Mouse (Mus musculus): ENCODE results near the gene Gm28047. TPM values are rescaled to one million over a fixed set of nuclear protein-coding genes. Genes with fewer than 3 reads are reported as not detected.

Gm28047 gene
- polyA plus RNA-seq, 1 experiment = not detected

DNA sequence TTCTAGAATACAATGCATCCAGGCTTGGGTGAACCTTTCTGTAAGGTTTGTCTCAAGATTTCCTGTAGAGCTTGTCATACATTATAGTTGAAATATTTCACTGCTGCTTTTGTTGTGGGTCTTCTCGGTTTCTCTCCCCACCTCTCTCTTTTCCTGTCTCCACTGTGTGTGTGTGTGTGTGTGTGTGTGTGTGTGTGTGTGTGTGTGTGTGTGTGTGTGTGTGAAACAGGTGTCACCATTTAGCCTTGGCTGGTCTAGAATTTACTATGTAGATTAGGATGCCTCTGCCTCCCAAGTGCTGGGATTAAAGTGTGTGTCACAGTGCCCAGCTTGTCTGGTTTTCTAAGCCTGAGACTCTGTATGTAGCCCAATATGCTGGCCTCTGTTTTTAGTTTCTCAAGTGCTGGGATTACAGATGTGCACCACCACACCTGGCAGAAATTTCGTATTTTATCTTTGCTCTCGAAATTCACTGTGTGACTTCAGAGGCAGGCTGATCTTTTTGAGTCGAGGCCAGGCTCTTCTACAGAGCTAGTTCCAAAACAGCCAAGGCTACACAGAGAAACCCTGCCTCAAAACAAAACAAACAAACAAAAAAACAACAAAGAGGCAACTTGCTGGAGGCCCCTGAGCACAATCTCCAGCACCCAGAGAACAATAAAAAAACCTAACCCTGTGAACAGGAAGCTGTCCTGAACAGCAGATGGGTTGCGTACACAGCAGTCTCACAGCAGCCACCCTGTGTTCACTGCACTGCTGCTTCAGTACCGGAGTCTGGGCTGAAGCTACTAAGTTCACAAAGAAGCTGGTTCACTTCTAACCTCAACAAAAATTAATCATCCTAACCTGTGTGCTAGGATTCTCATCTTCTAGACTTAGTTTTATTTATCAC, 98.5 kb downstream of the Gm28047 start:
- no peak for TF ChIP-seq POLR2A (IDR thresholded peaks at IDR 0.05; ENCODE audit: insufficient read depth, low read depth, low read length)
- no peak for TF ChIP-seq CTCF (IDR thresholded peaks at IDR 0.05; ENCODE audit: insufficient read depth, low read depth, low read length)
- Histone ChIP-seq H3K4me3 (ENCODE audit: insufficient read depth, low read depth, low read length) (no peak overlapping the region), H3K4me1 (ENCODE audit: control insufficient read depth, insufficient read depth, low read length) (no peaks in the 10 kb centered on the region), H3K27ac (ENCODE audit: insufficient read depth, low read depth, low read length) (no peak overlapping the region)
- 82% methylated on average over 6 of the region's 6 CpGs for WGBS

GRCm38 (mm10) chr15:102524892-102525485, 99.9 kb downstream of the Gm28047 start, which contains the start of gene Npff:
Gene Npff, minus strand, starts transcription at chr15:102524942.
- H3K27ac ChIP-seq (ENCODE audit: insufficient read depth, low read depth, low read length) = no peak within 1 kb of the TSS
- 0 out of 2 replicates have a peak, but pooled peaks cover 6% of the 10 kb centered on the region for H3K4me1 ChIP-seq (ENCODE audit: control insufficient read depth, insufficient read depth, low read length)
- H3K4me3 ChIP-seq (ENCODE audit: insufficient read depth, low read depth, low read length) = no peak within 1 kb of the TSS
- WGBS = 6% methylated on average over 3 of the region's 3 CpGs
- no peak for TF ChIP-seq POLR2A (IDR thresholded peaks at IDR 0.05; ENCODE audit: insufficient read depth, low read depth, low read length)
- TF ChIP-seq CTCF (IDR thresholded peaks at IDR 0.05; ENCODE audit: insufficient read depth, low read depth, low read length) = peak; percentile 59

DNA sequence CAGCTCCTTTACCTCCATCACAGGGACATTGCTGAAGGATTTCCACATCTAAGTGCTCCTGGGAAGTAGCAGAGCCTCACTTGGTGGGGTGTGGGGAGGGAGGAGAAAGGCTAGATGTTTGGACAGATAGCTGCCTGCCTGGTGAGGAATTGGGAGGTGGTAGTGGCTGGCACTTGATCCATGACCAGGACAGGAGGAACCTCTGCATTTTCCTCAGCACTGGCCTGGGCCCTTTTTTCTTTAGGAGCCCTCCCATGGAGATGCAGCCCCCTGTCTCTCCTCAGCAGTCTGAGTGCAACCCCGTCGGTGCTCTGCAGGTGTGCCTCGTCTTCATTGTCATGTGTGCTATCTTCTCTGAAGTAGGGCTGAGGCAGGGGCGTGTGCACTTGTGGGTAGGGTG, 103.4 kb downstream of the Gm28047 start:
- Histone ChIP-seq H3K4me3 (ENCODE audit: insufficient read depth, low read depth, low read length) (no peak overlapping the region), H3K27ac (ENCODE audit: insufficient read depth, low read depth, low read length) (no peak overlapping the region), H3K4me1 (ENCODE audit: control insufficient read depth, insufficient read depth, low read length) (peaks cover 10% of the 10 kb centered on the region)
- TF ChIP-seq POLR2A (IDR thresholded peaks at IDR 0.05; ENCODE audit: insufficient read depth, low read depth, low read length) = no peak
- TF ChIP-seq CTCF (IDR thresholded peaks at IDR 0.05; ENCODE audit: insufficient read depth, low read depth, low read length) = no peak
- WGBS = 85% methylated on average over 4 of the region's 4 CpGs

GRCm38 (mm10) chr15:102520416-102520815, 104.5 kb downstream of the Gm28047 start:
- H3K4me3 ChIP-seq (ENCODE audit: insufficient read depth, low read depth, low read length) = no peak overlapping the region
- WGBS = 79% methylated on average over 4 of the region's 4 CpGs
- H3K4me1 ChIP-seq (ENCODE audit: control insufficient read depth, insufficient read depth, low read length) = peaks cover 17% of the 10 kb centered on the region
- TF ChIP-seq POLR2A (IDR thresholded peaks at IDR 0.05; ENCODE audit: insufficient read depth, low read depth, low read length) (no peak), CTCF (IDR thresholded peaks at IDR 0.05; ENCODE audit: insufficient read depth, low read depth, low read length) (no peak)
- no peak overlapping the region for H3K27ac ChIP-seq (ENCODE audit: insufficient read depth, low read depth, low read length)

- 34% methylated on average over 17 of the region's 17 CpGs for WGBS
These were observed 105.4 kb downstream of the Gm28047 start for GRCm38 (mm10) chr15:102519211-102520141.

DNA sequence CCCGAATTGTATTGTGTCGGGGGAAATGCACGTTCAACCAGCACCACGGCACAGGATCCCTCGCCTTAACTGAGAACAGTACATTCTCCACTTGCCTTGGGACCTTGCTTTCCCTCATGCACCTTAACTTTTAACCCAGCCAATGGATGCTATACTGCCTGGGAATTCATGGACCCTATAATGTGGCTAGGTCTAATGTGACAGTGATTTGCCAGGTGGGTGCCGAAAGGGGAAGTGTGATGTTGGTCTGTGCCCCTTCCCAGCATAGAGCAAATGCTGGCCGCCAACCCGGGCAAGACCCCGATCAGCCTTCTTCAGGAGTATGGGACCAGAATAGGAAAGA, 106.0 kb downstream of the Gm28047 start:
- 6% methylated on average over 9 of the region's 9 CpGs for WGBS
- Histone ChIP-seq H3K4me1 (ENCODE audit: control insufficient read depth, insufficient read depth, low read length) (peaks cover 17% of the 10 kb centered on the region), H3K27ac (ENCODE audit: insufficient read depth, low read depth, low read length) (peak overlapping the region; percentile 100), H3K4me3 (ENCODE audit: insufficient read depth, low read depth, low read length) (peak overlapping the region; percentile 89)
- TF ChIP-seq POLR2A (IDR thresholded peaks at IDR 0.05; ENCODE audit: insufficient read depth, low read depth, low read length) = no peak; the same call in 1 of the 2 replicates
- TF ChIP-seq CTCF (IDR thresholded peaks at IDR 0.05; ENCODE audit: insufficient read depth, low read depth, low read length) = no peak

More at GRCm38 (mm10) chr15:102519211-102520141, 105.4 kb downstream of the Gm28047 start:
- Histone ChIP-seq H3K27ac (ENCODE audit: insufficient read depth, low read depth, low read length) (no peak overlapping the region), H3K4me3 (ENCODE audit: insufficient read depth, low read depth, low read length) (peak overlapping the region; percentile 89), H3K4me1 (ENCODE audit: control insufficient read depth, insufficient read depth, low read length) (peaks cover 17% of the 10 kb centered on the region)
- TF ChIP-seq POLR2A (IDR thresholded peaks at IDR 0.05; ENCODE audit: insufficient read depth, low read depth, low read length) (no peak), CTCF (IDR thresholded peaks at IDR 0.05; ENCODE audit: insufficient read depth, low read depth, low read length) (no peak)

DNA sequence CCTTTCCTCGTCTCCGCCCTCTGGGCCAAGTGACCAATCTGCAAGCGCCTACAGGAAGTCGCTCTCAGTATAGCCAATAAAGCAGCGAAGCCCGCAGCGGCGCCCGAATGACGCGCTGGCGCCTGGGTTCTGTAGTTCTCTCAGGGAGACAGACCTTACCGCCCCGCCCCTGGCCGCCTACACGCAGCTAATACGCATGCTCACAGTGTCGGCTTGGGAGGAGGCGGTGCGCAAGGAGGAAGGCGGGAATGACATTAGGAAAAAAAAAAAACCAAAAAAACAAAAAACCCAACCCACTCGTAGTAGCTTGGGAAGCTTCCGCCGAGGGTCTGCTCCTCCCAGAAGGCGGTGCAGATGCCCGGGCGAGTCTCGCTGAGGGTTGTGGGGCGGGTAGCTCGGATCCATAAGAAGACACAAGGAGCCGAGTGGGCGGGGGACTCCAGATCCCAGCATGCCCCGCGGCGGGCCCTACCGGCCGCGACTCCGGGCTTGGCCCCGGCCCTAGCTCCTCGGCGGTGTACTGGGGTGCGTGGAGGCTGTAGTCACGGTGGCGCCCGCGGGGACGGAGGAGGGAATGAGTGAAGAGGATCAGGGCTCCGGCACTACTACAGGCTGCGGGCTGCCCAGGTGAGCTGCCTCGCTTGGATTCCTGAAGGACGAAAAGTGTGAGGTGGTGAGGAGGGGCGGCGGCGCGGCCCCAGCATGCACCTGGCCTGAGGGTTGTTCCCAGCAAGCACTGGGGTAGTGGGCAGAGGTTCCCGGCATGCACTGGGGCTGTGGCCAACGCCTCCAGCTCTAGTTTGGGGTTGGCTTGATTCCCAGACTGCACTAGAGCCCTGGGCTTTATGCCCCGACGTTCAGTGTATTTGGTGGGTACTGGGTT, 106.7 kb downstream of the Gm28047 start, which contains the start of gene Tarbp2:
TSS of gene Tarbp2 (plus strand) at position 217 of the 883 bp plus-strand sequence.
- peaks cover 17% of the 10 kb centered on the region for H3K4me1 ChIP-seq (ENCODE audit: control insufficient read depth, insufficient read depth, low read length)
- peak within 1 kb of the TSS; percentile 89 for H3K4me3 ChIP-seq (ENCODE audit: insufficient read depth, low read depth, low read length)
- TF ChIP-seq CTCF (IDR thresholded peaks at IDR 0.05; ENCODE audit: insufficient read depth, low read depth, low read length) = no peak
- TF ChIP-seq POLR2A (IDR thresholded peaks at IDR 0.05; ENCODE audit: insufficient read depth, low read depth, low read length) = peak; percentile 53; the same call in 1 of the 2 replicates
- under 1% methylated on average over 60 of the region's 60 CpGs for WGBS
- peak within 1 kb of the TSS; percentile 100 for H3K27ac ChIP-seq (ENCODE audit: insufficient read depth, low read depth, low read length)

DNA sequence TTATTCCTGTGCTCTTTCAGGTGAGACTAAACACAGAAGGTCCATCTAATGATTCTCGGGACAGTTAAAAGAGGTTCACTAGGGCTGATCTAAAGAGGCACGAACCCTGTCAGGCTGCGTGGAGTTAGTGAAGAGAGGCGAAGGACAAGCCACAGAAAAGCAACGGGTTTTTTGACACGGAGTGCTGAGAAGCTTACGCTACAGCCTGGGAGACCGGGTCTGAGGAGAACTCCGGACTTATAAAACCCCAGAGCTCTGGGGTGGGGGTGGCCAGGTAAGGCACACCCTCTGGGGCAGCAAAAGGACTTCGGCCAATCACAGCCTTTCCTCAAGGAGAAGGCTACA, 107.3 kb downstream of the Gm28047 start:
- under 1% methylated on average over 10 of the region's 10 CpGs for WGBS
- peak; percentile 83 for TF ChIP-seq POLR2A (IDR thresholded peaks at IDR 0.05; ENCODE audit: insufficient read depth, low read depth, low read length)
- no peak for TF ChIP-seq CTCF (IDR thresholded peaks at IDR 0.05; ENCODE audit: insufficient read depth, low read depth, low read length)
- peak overlapping the region; percentile 59 for H3K27ac ChIP-seq (ENCODE audit: insufficient read depth, low read depth, low read length)
- peaks cover 17% of the 10 kb centered on the region for H3K4me1 ChIP-seq (ENCODE audit: control insufficient read depth, insufficient read depth, low read length)
- H3K4me3 ChIP-seq (ENCODE audit: insufficient read depth, low read depth, low read length) = peak overlapping the region; percentile 59

Data from olfactory bulb, adult 2 months (tissue).